Mouse (Mus musculus): ENCODE measurements at regions not wholly inside any gene's neighbourhood (a gene's known extent, or its start where the extent isn't known, plus 50 kb on each side); places are given as distances from the start of the nearest gene placed in this dataset.
A peak's percentile ranks its signal among the peaks of the same experiment; 100 is the strongest.

- no peak for DNase-seq (ENCODE audit: low read depth, low spot score)
These were observed 565.5 kb upstream of the B3galt2 start for GRCm38 (mm10) chr1:143074999-143075398.

GRCm38 (mm10) chr1:143080441-143080840 is 560.0 kb upstream of the B3galt2 start:
- no peak for DNase-seq (ENCODE audit: low read depth, low spot score)

- no peak for DNase-seq (ENCODE audit: low read depth, low spot score)
These were observed 543.6 kb upstream of the B3galt2 start for GRCm38 (mm10) chr1:143096904-143097303.

- DNase-seq (ENCODE audit: low read depth, low spot score): no peak
These were observed 542.2 kb upstream of the B3galt2 start for GRCm38 (mm10) chr1:143098307-143098706.

GRCm38 (mm10) chr1:143122185-143122584 is 518.3 kb upstream of the B3galt2 start:
- DNase-seq (ENCODE audit: low read depth, low spot score): no peak

GRCm38 (mm10) chr1:143130257-143130656 is 510.2 kb upstream of the B3galt2 start:
- DNase-seq (ENCODE audit: low read depth, low spot score): no peak

GRCm38 (mm10) chr1:143132806-143133205 is 507.7 kb upstream of the B3galt2 start:
- no peak for DNase-seq (ENCODE audit: low read depth, low spot score)

- no peak for DNase-seq (ENCODE audit: low read depth, low spot score)
These were observed 495.1 kb upstream of the B3galt2 start for GRCm38 (mm10) chr1:143145111-143145984.

GRCm38 (mm10) chr1:143171286-143171685 is 469.2 kb upstream of the B3galt2 start:
- DNase-seq (ENCODE audit: low read depth, low spot score): no peak

GRCm38 (mm10) chr1:143173836-143174235 is 466.6 kb upstream of the B3galt2 start:
- DNase-seq (ENCODE audit: low read depth, low spot score): no peak

GRCm38 (mm10) chr1:143192167-143192793 is 448.2 kb upstream of the B3galt2 start:
- no peak for DNase-seq (ENCODE audit: low read depth, low spot score)

- peak; percentile 61 for DNase-seq (ENCODE audit: low read depth, low spot score)
These were observed 440.1 kb upstream of the B3galt2 start for GRCm38 (mm10) chr1:143200213-143200889.

GRCm38 (mm10) chr1:143200971-143201370 is 439.5 kb upstream of the B3galt2 start:
- DNase-seq (ENCODE audit: low read depth, low spot score): no peak

GRCm38 (mm10) chr1:143202182-143202581 is 438.3 kb upstream of the B3galt2 start:
- no peak for DNase-seq (ENCODE audit: low read depth, low spot score)

- no peak for DNase-seq (ENCODE audit: low read depth, low spot score)
These were observed 436.4 kb upstream of the B3galt2 start for GRCm38 (mm10) chr1:143204070-143204469.

GRCm38 (mm10) chr1:143206995-143207394 is 433.5 kb upstream of the B3galt2 start:
- DNase-seq (ENCODE audit: low read depth, low spot score): no peak

- DNase-seq (ENCODE audit: low read depth, low spot score): no peak
These were observed 432.9 kb upstream of the B3galt2 start for GRCm38 (mm10) chr1:143207399-143208065.

GRCm38 (mm10) chr1:143217401-143217800 is 423.1 kb upstream of the B3galt2 start:
- no peak for DNase-seq (ENCODE audit: low read depth, low spot score)

GRCm38 (mm10) chr1:143231969-143232368 is 408.5 kb upstream of the B3galt2 start:
- no peak for DNase-seq (ENCODE audit: low read depth, low spot score)

- DNase-seq (ENCODE audit: low read depth, low spot score): no peak
These were observed 381.8 kb upstream of the B3galt2 start for GRCm38 (mm10) chr1:143258470-143259215.

Data from brain, embryonic 18.5 days (tissue).